Mouse (Mus musculus) E14TG2a.4 (cell line): ENCODE results near the gene Heatr5b.

ENCODE experiments used
- CTCF ChIP-seq: conservative IDR thresholded peaks from 2 replicates; pipeline ENCODE4 v1.5.1; 2014; ENCODE audit warnings: low read length
- NANOG ChIP-seq: IDR thresholded peaks from 2 replicates; pipeline ENCODE4 v1.6.1; 2014; ENCODE audit warnings: borderline replicate concordance, low read length, mixed read lengths

DNA sequence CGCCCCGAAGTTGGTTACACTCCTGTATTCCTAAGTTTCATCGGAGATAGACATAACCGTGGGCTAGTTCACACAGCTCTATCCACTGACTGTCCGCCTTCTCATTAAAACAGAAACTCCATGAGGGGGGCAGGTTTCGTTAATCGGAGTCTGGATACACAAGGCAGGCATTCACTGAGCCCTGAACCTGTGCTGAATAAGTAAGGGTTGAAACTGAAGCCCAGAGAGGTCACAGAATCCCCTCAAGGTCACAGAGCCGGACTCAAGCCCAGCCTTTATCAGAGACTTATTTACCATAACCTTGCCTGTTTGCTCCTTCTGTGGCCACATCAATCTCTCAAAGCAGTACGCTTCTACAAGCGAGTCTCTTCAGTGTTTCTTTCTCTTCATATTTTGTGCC is 100.4 kb downstream of the Heatr5b start:
- TF ChIP-seq CTCF = no peak
- no peak for TF ChIP-seq NANOG
